Mouse (Mus musculus) kidney, postnatal 36 days (tissue): ENCODE measurements around the gene Add2.

Source experiments
- DNase-seq, 2 experiments: peaks; one replicate each; pipeline ENCODE4 v3.0.0; 2021 to 2022; ENCODE audit warnings: mixed read lengths in 2 of 2

The Add2 gene

DNA sequence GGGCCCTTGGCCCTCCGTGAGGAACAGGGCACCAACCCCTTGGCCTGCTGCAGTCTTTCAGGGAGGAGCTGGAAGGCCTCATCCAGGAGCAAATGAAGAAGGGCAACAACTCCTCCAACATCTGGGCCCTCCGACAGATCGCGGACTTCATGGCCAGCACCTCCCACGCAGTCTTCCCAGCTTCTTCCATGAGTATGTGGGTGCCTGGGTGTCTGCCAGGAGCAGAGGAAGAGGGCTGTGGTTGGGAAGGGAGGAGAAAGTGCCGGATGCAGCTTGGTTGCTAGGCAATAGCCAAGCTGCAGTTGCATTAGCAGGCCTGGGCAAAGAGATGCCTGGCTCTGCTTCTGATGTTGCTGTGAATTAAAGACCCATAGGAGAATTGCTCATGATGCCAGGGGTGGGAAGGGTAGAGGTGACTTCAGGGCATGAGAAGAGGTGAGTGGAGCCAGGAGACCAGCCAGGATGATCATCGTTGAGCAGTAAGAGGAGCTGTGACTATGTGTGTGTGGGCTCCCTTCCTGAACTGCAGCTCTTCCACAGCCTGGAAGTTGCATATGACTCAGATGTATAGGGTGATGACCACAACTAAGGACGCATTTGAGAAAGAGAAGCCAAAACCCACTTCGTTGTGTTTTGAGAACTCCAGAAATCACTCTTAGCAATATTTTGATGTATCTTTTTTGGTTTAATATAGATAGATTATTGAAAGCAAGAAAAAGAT lies 58.5 kb downstream of the Add2 start:
- peak in 1 of 2 experiments; percentile 17 for DNase-seq

DNA sequence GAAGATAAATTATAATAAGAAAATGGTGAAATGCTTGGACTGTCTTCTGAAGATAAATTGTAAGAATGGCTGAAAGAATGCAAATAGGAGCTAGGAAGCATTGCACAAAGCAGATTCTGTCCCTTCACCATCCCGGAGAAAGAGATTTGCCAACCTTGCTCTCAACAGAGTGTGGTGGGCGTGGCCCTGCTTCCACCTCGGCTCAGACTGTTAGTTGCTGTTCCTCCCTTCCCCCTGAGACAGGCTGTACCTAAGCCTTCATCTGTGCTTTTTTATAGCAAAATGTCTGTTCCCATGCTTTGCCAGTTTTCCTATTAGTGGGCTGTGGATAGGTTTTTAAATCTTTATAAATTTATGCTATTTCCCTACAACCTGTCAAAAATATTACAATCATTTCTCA lies 59.3 kb downstream of the Add2 start:
- DNase-seq = no peak

DNA sequence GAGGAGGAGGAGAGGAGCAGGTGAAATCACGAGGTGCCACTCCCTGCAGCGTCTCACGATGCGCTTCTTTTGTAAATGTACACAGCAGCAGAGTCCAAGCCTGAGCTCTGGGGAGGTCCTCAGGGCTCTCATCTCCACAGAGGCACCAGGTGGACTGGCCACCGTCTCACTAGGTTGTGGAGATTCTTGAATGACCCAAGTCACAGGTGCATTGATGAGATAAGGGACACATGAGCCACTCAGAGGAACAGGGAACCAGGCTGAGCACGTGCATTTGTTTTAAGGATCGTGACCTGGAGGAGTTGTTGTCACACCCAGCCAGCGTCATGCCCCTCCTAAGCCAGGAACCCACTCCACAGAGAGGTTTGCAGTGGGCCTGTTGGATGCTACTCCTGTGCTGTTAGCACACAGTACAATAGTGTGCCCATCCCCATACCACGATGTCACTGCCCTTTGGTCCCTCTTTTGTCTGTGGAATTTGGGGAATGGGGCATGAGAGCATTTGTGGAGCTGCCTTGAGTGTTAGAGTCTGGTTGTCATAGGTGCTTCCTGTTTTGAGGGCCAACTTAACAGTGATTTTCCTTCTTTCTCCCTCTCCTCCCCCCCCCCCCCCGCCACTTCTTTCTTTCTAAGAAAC lies 65.8 kb downstream of the Add2 start:
- no peak for DNase-seq

DNA sequence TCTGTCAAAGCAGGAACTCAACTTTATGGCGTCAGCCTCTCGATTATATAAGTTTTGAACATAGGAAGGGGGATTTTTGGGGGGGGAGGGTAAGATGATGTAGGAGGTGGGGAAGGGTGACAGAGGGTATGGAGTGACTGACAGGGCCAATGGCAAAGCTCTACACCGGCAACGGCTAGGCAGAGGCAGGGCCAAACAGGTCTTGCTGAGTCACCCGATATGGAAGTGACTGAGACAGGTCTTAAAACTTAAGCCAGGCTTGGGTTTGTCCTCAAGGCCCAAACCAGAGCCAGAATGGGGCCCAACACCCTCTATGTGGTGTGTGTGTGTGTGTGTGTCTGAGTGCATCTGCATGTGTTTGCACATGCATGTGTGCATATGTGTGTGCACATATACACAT lies 67.0 kb downstream of the Add2 start:
- no peak for DNase-seq

DNA sequence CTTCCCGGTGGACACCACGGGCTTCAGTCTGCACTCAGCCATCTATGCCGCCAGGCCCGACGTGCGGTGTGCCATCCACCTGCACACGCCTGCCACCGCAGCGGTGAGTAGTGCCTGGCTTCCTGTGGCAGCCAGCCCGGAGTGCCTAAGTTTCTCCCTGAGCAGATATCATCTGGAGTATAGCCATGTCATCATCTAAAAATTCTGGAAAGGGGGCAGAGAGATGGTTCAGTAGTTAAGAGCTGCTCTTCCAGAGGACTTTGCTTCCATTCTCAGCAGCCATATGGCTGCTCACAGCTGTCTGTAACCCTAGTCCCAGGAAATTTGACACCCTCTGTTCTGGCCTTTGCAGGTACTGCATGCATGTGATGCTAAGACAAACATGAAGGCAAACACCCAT lies 68.3 kb downstream of the Add2 start:
- no peak for DNase-seq

DNA sequence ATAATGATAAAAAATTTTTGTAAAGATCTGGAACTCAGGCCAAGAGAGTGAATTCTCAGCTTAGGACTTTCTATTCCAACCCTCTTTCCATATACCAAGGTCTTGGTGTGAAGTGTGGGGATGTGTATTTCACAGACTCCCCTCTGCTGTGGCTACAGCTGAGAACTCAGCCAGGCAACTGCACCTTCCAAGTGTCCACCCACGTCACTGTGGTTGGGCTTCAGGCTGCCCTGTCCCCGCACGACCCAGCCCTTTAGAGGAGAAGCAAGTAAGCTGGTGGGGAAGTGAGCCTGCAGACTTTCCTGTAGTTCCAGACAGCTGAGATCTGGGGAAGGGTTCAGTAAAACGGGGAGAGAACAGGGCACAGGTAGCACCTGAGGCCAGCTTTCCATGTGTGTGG lies 68.7 kb downstream of the Add2 start:
- no peak for DNase-seq

DNA sequence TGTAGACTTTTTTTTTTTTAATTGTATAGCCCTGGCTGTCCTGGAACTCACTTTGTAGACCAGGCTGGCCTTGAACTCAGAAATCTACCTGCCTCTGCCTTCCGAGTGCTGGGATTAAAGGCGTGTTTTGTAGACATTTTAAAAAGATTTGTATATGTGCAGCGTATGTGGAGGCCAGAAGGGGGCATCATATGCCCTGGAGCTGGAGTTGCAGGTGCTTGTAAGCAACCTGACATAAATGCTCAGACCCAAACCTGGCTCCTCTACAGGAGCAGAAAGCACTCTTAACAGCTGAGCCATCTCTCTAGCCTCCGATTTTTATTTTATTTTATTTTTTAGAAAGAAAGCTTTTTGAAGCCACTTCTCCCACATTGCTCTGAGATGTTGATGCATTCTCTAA lies 70.5 kb downstream of the Add2 start:
- DNase-seq = no peak

DNA sequence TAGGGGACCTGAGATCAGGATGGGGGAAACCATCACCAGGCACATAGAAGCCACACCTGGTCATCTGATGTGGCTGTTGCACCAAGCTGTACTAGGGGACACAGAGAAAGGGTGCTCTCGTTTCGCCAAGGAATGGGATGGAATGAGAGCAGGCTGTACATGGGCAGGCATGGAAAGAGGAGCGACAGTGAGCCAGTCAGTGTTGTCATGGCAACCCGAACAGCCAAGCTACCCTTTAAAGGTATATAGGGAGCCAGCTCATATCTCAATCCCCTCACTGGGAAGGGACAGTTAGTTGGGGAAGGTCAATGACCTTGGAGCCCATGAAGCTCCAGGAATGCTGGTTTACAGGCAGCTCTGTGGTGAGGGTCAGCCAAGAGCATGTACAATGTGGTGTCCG lies 73.0 kb downstream of the Add2 start:
- DNase-seq = no peak

DNA sequence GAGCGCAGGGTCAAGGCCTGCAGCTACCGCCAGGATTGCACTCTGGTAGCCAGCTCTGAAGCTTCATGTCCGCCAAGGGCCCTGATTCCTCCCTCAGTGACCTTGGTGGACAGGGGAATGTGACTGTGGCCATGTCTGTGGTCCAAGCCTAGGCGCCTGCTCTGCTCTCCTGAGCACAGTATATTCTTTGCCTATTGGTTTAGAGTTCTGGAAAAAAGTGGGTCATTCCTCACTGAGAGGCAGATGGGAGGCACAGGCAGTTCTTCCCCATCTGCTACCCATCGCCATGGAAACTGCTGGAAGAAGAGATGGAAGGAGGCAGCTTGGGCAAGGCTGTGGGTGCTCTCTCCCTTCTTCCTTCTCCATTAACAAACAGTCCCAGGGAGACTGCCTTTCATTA lies 74.4 kb downstream of the Add2 start:
- no peak for DNase-seq

DNA sequence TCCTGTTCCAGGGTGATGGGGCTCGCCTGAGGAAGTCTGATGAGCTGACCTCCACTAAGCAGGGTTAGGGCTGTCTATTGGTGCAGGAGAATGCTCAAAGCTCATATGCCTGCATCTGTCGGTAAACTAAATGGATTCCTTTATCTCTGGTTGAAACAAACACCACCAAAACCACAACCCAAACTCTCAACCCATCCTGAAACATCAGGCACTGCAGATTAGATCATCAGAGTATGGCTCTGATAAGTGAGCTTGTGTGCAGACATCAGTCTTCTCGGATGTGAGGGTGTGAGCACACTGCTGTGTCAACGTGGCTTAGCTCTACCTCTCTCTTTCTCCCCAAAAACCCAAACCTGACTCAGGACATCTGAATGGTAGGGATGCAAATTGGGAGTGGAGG lies 75.1 kb downstream of the Add2 start:
- DNase-seq = no peak

DNA sequence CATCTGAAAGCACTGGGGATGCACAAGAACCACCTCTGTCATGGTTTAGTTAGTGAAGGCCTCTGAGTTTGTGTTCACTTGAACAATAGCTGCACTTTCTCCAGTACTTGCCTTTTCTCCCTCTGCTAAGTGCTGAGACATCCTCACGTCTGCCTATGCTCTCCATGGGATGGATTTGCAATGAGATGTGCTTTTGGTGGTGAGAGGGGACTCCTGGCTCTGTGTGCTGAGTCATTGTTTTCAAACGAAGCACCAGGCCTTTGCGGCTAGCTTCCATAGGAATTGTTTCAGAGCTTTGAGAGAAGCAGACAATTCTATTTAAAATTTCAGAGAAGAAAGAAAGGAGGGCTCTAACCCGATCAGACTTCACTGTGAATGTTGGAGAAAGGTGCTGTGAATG lies 76.2 kb downstream of the Add2 start:
- no peak for DNase-seq

DNA sequence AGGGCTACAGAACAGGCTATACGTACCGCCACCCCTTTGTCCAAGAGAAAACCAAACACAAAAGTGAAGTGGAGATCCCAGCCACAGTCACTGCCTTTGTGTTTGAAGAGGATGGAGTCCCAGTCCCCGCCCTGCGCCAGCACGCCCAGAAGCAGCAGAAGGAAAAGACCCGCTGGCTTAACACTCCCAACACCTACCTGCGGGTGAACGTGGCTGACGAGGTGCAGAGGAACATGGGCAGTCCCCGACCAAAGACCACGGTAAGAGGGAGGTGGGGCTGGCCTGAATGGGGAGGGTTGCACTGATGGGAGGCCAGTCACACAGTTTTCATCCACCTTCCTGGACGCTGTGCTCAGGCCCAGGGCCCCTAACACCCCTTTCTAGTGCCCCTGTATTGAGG lies 77.6 kb downstream of the Add2 start:
- no peak for DNase-seq

DNA sequence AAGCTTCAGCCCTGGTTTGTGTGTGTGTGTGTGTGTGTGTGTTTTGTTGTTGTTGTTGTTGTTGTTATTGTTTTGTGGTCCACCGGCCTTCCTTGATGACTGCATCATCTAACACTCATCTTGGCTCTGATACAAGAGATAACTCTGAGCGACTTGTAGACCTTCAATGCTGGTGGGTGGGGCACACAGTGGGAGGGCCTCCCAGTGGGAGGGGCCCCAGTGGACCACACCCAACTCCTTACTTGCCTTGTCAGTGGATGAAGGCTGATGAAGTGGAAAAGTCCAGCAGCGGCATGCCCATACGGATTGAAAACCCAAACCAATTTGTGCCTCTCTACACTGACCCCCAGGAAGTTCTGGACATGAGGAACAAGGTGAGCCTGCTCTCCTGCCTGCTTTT lies 78.6 kb downstream of the Add2 start:
- no peak for DNase-seq

DNA sequence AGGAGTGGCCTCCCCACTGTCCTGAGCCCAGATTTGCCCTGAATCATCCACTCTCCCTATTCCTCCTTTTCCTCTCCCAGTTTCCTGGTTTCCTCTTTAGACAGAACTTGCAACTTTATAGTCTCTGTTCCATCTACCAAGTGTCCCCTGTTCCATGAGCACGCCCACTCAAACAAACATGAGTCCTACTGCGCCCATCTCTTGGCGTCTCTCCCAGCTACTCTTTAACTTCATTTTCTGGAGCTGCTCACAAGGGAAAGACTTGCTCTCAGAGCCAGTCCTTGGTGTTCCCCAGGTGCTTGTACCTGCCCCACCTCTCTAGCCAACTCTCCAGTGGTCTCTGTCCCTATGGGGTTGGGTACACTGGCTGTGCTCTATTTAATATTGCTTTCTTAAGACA lies 87.4 kb downstream of the Add2 start:
- no peak for DNase-seq

DNA sequence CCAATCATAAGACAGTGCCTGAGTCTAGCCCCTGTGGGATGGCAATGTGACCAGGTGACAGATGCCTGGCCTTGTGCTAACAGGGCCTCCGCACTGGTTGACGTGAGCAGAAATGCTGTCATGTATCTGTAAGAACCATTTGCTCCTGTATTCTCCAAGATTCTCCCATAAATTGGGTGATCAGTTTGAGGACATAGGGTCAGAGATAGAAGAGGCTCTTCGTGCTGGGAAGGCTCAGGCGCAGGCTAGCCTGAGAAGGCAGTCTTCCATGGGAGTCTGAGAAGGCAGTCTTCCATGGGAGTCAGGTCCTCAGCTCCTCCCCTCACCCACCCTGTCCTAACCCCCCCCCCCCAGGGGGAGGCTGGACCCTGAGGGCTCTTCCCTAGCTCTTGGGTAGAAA lies 94.6 kb downstream of the Add2 start:
- no peak for DNase-seq

DNA sequence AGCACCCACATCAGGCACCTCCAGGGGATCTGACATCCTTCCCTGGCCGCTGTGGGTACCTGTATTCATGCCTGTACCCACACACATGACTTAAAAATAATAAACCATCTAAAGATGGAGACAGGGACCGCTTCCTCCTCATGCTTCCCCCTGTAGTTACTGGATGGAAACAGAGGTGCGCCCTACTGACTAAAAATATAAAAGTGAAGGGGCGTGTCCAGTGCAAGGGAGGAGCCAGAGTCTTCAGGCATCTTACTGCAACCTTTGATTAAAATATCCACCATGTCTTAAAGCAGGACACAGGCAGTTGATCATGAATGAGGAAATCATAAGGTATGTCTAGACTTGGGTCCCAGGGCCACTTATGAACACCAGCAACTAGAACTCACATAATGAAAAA lies 97.3 kb downstream of the Add2 start:
- no peak for DNase-seq

DNA sequence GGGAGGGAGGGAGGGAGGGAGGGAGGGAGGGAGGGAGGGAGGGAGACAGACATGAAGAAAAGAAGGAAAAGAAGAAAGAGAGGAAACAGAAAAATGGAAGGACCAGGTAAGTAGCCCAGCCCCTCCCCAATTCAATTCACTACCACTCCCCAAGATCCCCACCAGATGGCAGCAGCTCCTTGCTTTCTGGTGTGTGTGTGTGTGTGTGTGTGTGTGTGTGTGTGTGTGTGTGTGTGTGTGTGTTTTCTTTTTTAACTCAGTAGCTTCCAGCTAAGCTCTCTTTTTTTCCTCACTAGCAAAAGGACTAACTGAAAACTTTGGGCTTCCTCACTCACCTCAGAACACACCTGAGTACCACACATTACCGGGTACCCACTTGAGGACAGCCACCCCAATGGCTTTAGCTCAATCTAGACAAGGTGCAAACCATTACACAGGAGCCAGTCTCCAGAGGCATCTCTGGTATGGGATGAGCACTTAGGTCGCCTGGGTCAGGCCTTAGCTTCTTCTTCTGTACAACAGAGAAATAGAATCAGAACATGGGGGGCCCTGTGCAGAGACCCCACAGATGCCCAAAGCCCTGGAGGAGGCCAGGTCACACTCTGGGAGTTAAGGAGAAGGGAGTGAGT lies 98.6 kb downstream of the Add2 start:
- peak; percentile 47 to 71 for DNase-seq

DNA sequence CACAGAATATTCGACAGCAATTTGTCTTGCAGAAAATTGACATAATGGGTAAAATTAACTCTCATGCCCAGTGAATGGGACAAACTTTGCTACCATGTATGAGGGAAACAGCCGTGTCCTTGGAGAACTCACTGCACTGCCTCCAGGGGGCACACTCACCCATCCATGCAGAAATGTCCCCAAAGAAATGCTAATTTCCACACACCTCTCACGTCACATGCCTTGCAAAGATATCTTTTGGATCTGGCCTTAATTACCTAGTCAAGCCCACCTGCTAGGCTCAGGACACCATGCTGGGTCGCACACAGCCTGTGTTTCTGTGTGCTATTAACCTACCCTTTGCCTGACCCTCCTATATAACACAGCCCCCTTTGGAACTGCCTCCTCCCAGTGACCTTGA lies 100.0 kb downstream of the Add2 start:
- DNase-seq = peak in 1 of 2 experiments; percentile 60

DNA sequence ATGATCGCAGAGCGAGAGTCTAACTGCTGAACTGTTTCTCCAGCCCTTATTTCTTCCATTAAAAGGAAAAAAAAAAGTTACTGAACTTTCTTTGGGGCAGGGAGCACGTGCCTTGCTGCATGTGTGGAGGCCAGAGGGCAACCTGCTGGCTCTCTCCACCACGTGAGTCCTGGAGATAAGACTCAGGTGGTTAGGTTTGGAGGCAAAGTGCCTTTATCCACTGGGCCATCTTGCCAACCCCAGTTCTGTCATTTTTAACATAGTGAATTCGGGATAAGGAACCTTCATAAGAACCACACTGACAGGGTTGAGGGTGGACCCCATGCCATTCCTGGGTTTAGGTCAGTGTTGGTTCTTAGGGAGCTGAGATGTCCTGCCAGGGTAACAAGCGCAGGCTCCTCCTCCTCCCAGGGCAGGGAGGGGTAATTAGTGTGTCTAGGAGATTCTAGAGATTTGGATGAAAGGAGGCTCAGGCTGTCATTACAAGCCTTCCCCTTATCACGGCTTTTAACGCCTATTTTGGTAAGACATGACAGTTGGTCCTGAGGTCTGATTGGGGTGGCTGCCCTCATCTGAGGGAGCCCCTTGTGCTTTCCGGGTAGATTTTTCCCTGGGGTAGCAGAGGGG lies 101.5 kb downstream of the Add2 start:
- DNase-seq = peak; percentile 21 to 24

DNA sequence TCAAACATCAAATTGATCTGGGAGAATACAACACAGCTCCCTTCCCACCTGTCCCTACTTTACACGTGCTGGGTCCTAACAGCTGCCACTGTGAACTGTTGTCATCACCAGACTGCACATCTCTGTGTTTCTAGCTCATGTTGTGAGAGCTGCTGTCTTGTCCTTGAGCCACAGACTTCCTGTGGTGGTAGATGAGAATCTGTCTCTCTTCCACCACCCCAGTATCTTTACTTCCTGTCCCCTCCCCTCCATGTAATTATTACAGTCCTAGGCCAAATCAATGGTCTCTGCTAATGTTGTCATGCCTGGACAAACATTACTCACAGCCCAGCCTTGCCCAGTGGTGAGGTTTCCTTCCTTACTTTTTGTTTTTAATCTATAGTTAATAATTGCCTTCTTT lies 105.4 kb downstream of the Add2 start:
- no peak for DNase-seq

DNA sequence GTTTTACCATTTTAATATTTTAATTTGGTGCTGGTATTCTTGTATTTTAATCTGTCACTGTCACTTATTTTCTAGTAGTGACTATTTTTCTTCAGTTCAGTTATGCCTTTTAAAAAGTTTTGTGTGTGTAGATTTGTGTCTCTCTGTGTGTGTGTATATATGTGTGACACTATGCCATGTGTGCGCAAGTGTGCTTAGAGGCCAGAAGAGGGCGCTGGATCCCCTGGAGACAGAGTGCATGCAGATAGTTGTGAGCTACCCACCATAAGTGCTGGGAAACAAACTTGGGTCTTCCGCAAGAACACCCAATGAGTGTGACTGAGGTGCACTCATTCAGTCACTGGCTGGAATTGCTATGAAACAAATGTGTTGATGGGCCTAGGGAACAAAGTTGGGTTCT lies 107.7 kb downstream of the Add2 start:
- DNase-seq = no peak

DNA sequence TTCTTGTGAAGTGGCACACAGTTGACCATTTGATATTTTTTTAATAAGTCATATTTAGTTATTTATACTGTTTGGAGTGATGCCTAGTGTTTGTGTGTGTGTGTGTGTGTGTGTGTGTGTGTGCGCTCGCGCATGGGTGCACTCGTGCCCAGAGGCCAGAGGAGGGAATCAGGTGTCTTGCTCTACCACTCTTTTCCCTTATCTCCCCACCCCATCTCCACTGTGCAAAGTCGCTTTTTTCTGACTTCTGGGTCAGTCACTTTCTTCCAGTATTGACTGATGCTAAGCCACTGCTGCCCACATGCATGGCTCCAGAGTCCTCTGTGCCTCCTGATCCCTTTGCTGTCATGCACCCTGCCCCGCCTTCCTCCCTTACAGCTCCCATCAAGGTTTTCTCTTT lies 112.8 kb downstream of the Add2 start:
- no peak for DNase-seq

DNA sequence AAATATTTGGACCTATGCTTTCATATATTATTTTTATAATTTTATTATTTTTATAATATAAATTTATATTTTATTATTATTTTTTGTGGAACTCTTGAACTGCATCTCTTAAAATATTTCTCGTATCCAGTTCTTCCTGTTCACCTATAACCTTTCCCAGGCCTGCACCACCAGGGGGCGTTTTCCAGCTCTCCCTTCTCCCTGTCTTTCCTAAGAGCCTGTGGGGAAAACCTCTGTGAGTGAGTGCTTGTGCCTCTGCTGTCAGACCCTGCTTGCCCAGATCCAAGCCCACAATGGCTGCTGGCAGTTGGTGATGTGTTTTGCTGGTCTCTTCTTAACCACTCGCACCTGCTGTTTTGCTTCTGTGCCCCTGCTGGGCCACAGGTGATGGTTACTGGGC lies 113.3 kb downstream of the Add2 start:
- peak; percentile 67 to 85 for DNase-seq

DNA sequence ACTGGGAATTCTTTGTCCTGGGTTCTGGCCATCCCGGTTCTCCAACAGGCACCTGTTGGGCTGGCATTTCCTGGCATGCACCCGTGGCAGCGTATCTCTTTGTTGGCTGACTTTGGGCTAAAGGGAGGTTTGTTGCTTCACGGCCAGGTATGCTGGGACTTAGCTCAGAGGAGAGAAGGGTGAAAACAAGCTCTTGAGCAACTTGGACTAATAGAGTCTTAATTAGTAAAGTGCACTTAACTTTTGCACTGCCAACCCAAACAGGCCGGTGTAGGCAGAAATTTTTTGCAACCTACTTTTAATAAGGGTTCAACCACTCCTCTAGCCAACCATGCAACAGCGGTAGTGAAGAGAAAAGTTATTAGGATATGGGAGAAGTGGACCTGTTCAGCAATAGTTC lies 116.5 kb downstream of the Add2 start:
- DNase-seq = no peak
